Mouse (Mus musculus) left cerebral cortex, adult 9 months (tissue): ENCODE data around the gene Hcfc1r1.

Experiments
- DNase-seq, 2 experiments: peaks; one replicate each; pipeline ENCODE4 v3.0.0; 2022; ENCODE audit warnings: low spot score in 2 of 2

Gene Hcfc1r1

DNA sequence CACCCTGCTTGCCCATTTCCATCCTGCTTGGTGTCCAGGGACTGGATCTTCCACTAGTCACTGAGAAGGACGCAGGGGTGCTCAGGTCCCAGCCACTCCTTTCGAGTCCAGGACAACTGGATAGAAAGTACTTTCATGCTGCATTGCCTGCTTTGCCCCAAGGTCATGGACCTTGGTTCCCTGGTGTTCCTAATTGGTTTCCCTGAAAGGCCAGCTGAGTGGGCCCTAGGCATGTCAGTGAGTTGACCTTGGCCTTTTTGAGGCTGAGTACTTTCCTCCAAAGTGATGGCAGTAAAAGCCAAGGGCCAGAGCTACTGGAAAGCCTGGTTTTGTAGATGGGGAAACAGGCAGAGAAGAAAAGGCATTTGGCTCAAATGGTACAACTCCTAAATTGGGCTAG, 48.5 kb downstream of the Hcfc1r1 start:
- DNase-seq, result no peak

DNA sequence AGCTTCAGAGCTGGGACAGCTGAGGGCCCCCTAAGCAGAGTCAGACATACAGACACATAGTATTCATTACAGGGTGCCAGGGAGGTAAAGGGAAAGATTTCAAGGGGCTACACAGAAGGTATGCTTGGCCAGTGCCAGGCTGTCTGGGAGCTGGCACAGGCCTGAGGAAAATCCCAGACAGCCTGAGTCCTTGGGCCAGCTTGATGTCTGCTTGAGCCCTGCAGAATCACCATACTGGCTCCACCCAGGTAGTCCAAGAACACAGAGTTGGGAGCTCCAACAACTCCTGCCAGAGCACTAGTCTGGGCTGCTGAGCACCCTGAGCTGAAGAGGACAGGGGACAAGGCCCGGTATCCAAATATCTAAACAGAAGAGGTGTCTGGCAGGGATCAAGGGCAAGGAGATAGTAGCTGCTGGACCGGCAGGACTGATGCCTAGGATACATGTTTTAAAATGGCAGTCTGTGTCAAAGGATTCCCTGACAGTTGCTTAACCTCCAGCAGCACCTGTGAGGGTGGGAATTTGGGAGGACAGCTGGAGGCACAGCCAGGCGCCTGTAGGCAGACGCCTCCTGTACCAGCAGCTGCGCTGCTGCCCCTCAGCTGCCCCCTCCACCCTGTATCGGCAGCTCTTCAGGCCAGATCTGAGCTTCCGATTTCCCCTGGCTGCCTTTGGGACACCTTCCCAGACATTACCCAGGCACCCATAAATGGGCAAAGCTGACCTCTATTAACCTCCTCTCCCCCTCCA, 49.2 kb downstream of the Hcfc1r1 start, which contains the start of gene 1520401A03Rik:
Gene 1520401A03Rik (minus strand): TSS at position 408 of the 750 bp plus-strand sequence.
- no peak for DNase-seq
